Mouse (Mus musculus) limb, embryonic 14.5 days (tissue): ENCODE results near the gene Fbxw11. TPM values are rescaled to one million over a fixed set of nuclear protein-coding genes. Genes with fewer than 3 reads are reported as not detected.
"Not testable (repeated sequence)": the region's sequence is repeated elsewhere in the genome, so short reads cannot be mapped to it uniquely, and the experiment has no call there.

Experiments
- ATAC-seq: fragments of 200-750 bp; cut with Nextera tagmentation; 2 replicates; pipeline ENCODE4 v1.8.0; 2017; ENCODE audit warnings: low read depth, moderate number of reproducible peaks, moderate TSS enrichment; ENCODE audit not compliant: low FRiP score
- DNase-seq: peaks from one replicate; pipeline ENCODE4 v3.0.0-alpha.2; 2015; ENCODE audit warnings: low spot score
- H3K27ac ChIP-seq: fragments of 300-500 bp; sonication (generic); replicated peaks from 2 replicates; pipeline ENCODE4 v1.5.1; 2014; ENCODE audit warnings: low read depth, mild to moderate bottlenecking, low read length, moderate library complexity, mixed read lengths
- H3K27me3 ChIP-seq: fragments of 300-500 bp; sonication (generic); 2 replicates; pipeline ENCODE4 v1.6.1; 2014; ENCODE audit warnings: low read length, mixed read lengths; ENCODE audit not compliant: control insufficient read depth, insufficient read depth
- H3K36me3 ChIP-seq: fragments of 300-500 bp; sonication (generic); 2 replicates; pipeline ENCODE4 v1.6.1; 2014; ENCODE audit warnings: mild to moderate bottlenecking, low read length, moderate library complexity, mixed read lengths; ENCODE audit not compliant: control insufficient read depth, insufficient read depth
- H3K4me1 ChIP-seq: fragments of 300-500 bp; sonication (generic); 2 replicates; pipeline ENCODE4 v1.6.1; 2014; ENCODE audit warnings: antibody characterized with exemption, low read length, mixed read lengths; ENCODE audit not compliant: control insufficient read depth, insufficient read depth
- H3K4me2 ChIP-seq: fragments of 300-500 bp; sonication (generic); replicated peaks from 2 replicates; pipeline ENCODE4 v1.6.1; 2014; ENCODE audit warnings: low read depth, mild to moderate bottlenecking, low read length, moderate library complexity; ENCODE audit not compliant: severe bottlenecking
- H3K4me3 ChIP-seq: fragments of 300-500 bp; sonication (generic); replicated peaks from 2 replicates; pipeline ENCODE4 v1.5.1; 2014; ENCODE audit warnings: low read length
- H3K9ac ChIP-seq: fragments of 300-500 bp; sonication (generic); 2 replicates; pipeline ENCODE4 v1.6.1; 2014; ENCODE audit warnings: mild to moderate bottlenecking, low read depth, low read length, moderate library complexity; ENCODE audit not compliant: severe bottlenecking
- H3K9me3 ChIP-seq: fragments of 300-500 bp; sonication (generic); 2 replicates; pipeline ENCODE4 v1.6.1; 2016; ENCODE audit warnings: low read length; ENCODE audit not compliant: control insufficient read depth
- POLR2A ChIP-seq: fragments of 200-500 bp; IDR thresholded peaks from 2 replicates; pipeline ENCODE4 v1.8.0; 2012; ENCODE audit warnings: inconsistent platforms, mild to moderate bottlenecking, moderate library complexity, borderline replicate concordance; ENCODE audit not compliant: insufficient read depth, insufficient read length; ENCODE audit errors: extremely low read depth
- WGBS: fragments of 180-500 bp; shearing (Covaris S2); extraction: QIAGEN DNeasy Blood & Tissue Kit; methylation state at CpG from one replicate; pipeline ENCODE4 v1.1.7; 2014; 5-methylcytosine and 5-hydroxymethylcytosine counted together
- polyA plus RNA-seq, 2 experiments: library from polyadenylated mRNA; depleted of rRNA in 1 of 2; stranded (reverse) in 1 of 2; unstranded in 1 of 2; fragments of >200 nt; fragmentation: Nextera tagmentation in 1 of 2; extraction: Ambion mirVana in 1 of 2; gene quantifications; 2 replicates each; pipeline versions ENCODE4 v1.2.1 to v1.2.3; 2012 to 2014

Gene Fbxw11
- polyA plus RNA-seq, 2 experiments: 56.1 to 63.2 TPM

DNA sequence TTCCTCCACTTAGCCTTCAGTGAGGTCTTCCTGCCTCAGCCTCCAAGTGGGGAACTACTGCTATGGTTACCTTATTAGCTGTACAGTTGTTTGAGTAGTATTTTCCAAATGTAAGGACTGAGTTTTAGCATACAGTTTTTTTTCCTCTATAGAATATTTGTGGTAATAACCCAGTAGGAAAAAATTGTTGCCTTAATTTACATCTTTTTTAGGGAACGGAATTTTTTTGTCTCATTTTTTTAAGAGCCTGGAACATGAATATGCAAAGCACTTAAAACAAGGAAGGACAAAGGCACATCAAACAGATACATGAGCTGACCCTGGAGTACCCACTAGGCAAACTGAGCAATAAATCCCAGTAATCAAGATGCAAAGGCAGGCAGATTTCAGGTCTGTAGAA is 50.3 kb downstream of the Fbxw11 start:
- Histone ChIP-seq H3K4me2 (no peak overlapping the region), H3K36me3 (no peaks in the 10 kb centered on the region), H3K9ac (no peak overlapping the region), H3K4me3 (no peak overlapping the region), H3K4me1 (peaks cover 11% of the 10 kb centered on the region), H3K27me3 (no peaks in the 10 kb centered on the region), H3K27ac (no peak overlapping the region), H3K9me3 (no peaks in the 10 kb centered on the region)
- no peak for TF ChIP-seq POLR2A
- DNase-seq: no peak
- no peak for ATAC-seq
- WGBS: 84% methylated on average over 1 of the region's 1 CpGs

GRCm38 (mm10) chr11:32693431-32694141 is 51.1 kb downstream of the Fbxw11 start:
- peak; percentile 33 for DNase-seq
- H3K27me3 ChIP-seq: no peaks in the 10 kb centered on the region
- peaks cover 11% of the 10 kb centered on the region for H3K4me1 ChIP-seq
- no peak overlapping the region for H3K4me3 ChIP-seq
- no peak overlapping the region for H3K9ac ChIP-seq
- no peaks in the 10 kb centered on the region for H3K9me3 ChIP-seq
- TF ChIP-seq POLR2A: no peak
- 0 out of 2 replicates have a peak overlapping the region, but pooled peaks have one; percentile 52 for H3K27ac ChIP-seq
- H3K36me3 ChIP-seq: no peaks in the 10 kb centered on the region
- WGBS: 32% methylated on average over 7 of the region's 7 CpGs
- ATAC-seq: peak; percentile 75
- no peak overlapping the region for H3K4me2 ChIP-seq

GRCm38 (mm10) chr11:32694322-32695003 is 51.9 kb downstream of the Fbxw11 start:
- not testable (repeated sequence) for H3K4me2 ChIP-seq, H3K9ac ChIP-seq, H3K9me3 ChIP-seq, H3K36me3 ChIP-seq, H3K27me3 ChIP-seq, DNase-seq, H3K4me3 ChIP-seq
- peak; percentile 39 for ATAC-seq
- Histone ChIP-seq H3K4me1 (peaks cover 11% of the 10 kb centered on the region), H3K27ac (0 out of 2 replicates have a peak overlapping the region, but pooled peaks have one; percentile 52)
- 44% methylated on average over 9 of the region's 9 CpGs for WGBS

DNA sequence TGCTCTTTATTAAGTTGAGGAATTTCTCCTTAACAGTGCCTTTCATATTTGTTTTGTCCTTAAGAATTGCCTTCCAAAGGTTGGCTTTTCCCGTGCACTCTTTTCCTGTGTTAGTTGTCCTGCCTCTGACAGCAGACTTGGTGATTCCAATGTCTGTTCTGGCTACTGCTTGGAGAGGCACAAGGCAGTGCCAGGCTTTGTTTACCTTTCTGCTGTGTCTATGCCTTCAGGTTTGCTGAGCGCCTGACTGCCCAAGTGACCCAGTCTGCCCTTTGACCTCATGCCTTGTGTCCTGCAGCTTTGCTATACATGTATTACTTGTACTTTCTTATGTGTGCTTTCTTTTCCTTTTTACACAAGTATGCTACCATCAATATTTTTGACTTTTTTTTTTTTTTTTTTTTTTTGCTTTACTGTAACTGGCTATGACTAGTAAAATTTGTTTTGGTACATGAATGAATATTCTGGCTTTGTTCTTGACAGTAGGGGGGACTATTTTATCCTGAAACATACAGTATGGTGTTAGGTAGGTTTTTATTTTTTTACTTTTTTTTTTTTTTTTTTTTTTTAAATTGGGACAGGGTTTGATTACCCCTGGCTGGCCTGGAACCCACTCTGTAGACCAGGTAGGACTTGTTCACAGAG is 54.0 kb downstream of the Fbxw11 start:
- H3K27me3 ChIP-seq: no peaks in the 10 kb centered on the region
- 70% methylated on average over 2 of the region's 2 CpGs for WGBS
- peaks cover 11% of the 10 kb centered on the region for H3K4me1 ChIP-seq
- no peaks in the 10 kb centered on the region for H3K9me3 ChIP-seq
- no peaks in the 10 kb centered on the region for H3K36me3 ChIP-seq
- no peak overlapping the region for H3K4me2 ChIP-seq
- ATAC-seq: no peak
- H3K27ac ChIP-seq: no peak overlapping the region
- H3K4me3 ChIP-seq: no peak overlapping the region
- H3K9ac ChIP-seq: no peak overlapping the region
- no peak for DNase-seq
- no peak for TF ChIP-seq POLR2A

DNA sequence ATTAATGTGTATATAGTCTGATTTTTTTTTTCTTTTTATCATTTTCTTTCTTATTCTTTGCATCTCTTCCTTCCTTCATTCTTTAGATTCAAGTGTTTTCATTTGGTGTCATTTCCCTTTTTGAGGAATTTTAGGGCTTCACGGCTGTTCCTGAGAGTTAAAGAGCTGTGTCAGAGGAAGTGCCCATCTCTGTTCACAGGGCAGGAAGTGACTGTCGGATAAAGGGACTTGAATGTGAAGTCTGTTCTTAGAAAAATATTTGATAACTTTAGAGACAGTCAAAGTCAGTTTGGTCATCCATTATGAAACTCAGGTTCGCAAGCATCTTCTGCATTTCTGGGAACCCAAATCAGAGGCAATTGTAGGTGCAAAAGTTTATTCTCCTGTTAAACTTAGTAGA is 55.2 kb downstream of the Fbxw11 start:
- peaks cover 15% of the 10 kb centered on the region for H3K4me1 ChIP-seq
- H3K36me3 ChIP-seq: no peaks in the 10 kb centered on the region
- TF ChIP-seq POLR2A: no peak
- no peak overlapping the region for H3K4me3 ChIP-seq
- ATAC-seq: no peak
- H3K27ac ChIP-seq: no peak overlapping the region
- no peaks in the 10 kb centered on the region for H3K27me3 ChIP-seq
- H3K9ac ChIP-seq: no peak overlapping the region
- DNase-seq: no peak
- no peak overlapping the region for H3K4me2 ChIP-seq
- no peaks in the 10 kb centered on the region for H3K9me3 ChIP-seq
- 61% methylated on average over 3 of the region's 3 CpGs for WGBS
